Mouse (Mus musculus): ENCODE results near the gene Serpinb1b.
"Not testable (repeated sequence)": the region's sequence is repeated elsewhere in the genome, so short reads cannot be mapped to it uniquely, and the experiment has no call there.

Gene Serpinb1b

DNA sequence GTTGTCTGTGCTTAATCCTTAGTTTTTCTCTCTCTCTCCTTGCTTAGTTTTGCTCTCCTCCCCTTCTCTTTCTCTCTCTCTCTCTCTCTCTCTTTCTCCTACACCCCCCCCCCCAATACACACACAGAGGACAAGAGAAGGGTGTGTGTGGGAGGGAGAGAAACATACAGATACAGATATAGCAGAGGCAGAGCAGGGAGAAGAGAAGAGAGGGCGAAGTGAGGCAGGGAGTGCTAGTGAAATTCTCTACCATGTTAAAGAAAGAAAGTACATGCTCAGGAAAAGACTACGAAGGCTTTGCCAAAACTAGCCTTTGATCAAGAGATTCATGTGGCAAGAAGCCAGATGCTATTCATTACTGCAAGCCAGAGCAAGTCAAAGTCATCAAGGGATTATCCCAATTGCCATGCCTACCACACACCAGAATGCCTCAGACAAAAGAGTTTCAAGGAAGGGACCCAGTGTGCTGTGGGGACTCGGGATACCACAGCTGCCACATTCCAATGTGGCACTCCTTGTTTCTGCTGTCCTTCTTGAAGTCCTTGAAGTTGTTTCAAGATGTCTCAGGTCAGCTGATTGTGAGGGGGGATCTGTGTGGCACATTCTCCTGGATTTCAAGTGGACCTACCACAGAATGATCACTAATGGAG lies at the start of gene Serpinb1b:
Gene Serpinb1b (plus strand): TSS at position 520 of the 650 bp plus-strand sequence.
- no peak for DNase-seq

DNA sequence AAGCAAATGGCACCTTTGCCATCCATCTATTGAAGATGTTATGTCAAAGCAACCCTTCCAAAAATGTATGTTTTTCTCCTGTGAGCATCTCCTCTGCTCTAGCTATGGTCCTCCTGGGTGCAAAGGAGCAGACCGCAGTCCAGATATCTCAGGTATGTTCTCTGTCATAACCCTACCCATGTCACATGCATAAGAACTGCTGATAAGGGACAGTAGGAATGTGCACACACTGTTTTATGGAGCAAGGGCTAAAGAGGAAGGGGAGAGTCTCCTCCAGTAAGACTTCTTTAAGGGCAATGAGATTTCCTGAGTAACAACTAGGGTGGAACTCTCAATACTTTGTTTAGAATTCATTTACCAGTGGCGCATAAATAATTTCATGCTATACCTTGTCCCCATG lies 48.9 kb upstream of the Serpinb1b start:
- DNase-seq: not testable (repeated sequence)

DNA sequence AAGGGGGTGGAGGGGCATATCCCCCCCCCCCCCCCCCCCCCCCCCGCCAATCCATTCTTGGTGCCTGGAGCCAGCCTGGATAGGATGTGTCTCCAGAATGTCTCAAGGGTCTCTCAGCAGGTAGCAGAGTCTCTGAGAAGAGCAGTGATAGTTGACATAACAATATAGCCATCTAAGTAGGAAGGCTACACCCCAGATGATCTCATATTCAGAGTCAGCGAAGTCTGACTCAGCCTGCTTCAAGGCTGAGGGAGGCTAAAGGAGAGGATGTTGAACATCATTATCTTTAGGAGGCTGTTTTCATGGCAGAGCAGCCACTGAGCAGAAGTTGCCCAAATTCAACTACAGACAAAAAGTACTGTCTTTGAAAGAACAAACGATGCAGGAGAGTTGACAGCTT lies 48.1 kb upstream of the Serpinb1b start:
- no peak for DNase-seq

DNA sequence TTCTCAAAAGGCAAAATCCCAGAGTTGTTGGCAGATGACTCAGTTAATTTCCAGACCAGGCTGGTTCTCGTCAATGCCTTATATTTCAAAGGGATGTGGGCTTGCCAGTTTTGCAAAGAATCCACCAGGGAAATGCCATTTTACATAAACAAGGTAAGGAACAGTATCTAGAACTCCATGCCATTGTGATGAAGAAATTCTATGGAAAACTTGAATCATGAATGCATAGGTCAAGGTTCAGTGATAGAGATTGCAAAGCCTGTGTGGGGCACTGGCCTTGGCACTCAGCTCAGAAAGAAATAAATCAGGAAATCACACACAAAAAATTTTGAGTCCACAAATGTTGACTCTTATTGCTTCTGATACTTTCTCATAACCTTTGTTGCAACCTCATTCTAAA lies 42.9 kb upstream of the Serpinb1b start:
- DNase-seq: no peak

DNA sequence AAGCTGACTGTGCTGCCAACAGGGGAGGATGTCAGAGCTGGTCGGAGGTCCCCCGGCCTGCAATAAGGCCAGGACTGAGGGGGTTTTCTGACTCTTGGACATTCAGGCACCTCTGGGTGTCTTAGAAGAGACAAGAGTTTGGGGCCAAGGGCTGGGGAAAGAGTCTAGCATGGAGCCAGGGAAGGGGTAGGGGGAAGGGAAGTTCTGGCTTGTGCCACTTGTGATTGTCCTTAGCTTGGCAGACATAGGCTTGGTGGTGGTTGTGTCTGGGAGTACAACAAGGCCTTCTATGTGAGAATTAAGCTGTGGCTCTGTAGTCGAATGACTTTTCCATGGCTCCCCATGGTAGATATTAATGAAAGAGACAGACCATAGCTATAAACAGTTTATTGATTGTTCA lies 34.8 kb upstream of the Serpinb1b start:
- DNase-seq: no peak

DNA sequence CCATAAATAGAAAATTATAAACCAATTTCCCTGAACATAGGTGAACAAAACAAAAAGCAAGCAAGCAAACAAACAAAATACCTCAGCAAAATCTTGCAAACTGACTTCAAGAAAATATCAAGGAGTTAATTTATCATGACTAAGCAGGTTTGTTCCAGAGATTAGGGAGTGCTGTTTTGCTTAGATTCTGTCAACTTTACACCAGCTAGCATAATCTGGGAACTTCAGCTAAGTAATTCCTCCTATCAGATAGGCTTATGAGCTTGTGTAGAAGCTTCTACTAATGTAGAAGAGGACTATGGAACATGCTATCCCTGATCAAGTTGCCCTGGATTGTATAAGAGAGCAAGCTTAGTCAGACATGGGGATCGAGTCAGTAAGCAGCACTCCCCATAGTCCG lies 31.1 kb upstream of the Serpinb1b start:
- DNase-seq: no peak

DNA sequence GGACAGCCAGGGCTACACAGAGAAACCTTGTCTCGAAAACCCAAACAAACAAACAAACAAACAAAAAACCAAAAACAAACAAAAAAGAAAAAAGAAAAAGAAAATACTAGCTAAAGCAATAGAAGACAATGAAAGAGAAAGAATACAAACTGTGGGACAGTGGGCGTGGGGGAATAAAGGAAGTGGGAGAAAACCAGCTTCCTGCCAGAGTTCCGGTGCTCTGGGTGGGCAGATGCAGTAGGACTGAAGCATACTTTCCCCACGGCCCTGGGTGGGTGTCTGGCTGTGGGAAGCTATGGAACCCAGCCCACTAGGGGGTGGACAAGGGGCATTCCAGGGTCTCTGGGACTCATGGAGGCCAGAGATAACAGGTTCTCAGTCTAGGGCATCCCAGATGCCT lies 30.2 kb upstream of the Serpinb1b start:
- DNase-seq: no peak

DNA sequence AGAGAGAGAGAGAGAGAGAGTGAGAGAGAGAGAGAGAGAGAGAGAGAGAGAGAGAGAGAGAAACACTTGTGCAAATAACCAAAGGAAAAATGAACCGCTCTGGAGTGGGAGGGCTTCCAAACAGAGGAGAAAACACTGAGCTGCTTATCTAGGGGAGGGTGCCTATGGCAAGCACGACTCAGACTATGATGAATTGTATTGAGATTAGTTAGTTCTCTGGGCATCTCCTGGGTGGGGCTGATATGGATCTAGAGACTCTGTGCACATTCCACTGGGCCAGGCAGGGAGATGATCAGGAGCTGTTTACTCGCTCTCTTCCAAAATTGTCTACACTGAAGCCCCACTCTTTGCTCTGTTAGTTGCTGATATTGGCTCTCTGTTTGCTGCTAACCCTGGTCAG lies 26.7 kb upstream of the Serpinb1b start:
- no peak for DNase-seq

DNA sequence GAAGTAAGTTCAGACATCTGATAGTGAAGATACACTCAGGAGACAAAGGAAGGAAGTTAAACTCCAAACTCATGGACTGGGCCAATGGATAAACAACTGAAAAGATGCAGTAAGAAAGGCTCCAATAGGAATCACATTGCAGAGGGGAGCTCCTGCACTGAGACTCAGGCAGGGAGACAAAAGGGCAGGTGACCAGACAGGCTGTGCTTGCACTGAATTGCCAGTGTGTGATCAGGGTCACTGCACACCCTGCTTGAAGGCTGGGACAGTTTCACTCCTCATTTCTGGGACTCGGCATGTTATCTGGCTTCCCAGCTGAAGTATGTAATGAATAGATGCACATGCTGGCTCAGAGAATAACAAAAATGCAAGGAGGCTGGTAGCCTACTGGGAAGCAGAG lies 15.3 kb upstream of the Serpinb1b start:
- no peak for DNase-seq

DNA sequence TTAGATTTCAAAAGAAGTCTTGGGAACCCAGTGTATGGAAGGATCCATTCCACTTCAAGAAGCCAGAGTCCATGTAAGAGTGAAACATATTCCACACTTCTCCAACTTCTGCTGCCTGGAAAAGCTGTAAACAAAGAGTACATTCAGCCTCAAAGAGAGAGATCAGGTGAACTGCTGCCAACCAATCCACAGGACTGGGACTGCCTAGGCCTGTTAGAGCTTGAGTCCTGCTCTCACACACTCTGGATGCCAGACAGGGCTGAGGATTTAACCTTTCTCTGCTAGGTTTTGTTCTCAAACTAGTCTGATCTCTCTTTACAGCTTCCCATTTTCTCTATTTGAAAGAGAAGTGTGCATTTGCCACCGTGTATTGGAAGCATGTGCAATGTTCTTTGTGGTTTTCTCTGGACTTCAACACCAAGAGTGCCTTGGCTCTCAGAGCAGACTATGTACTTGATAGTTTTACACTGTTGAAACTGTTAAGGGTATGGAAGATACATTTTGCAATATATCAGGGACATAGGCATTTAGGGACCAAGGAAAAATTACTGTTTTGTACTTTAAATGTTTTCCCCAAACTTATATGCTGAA lies 10.9 kb upstream of the Serpinb1b start:
- no peak for DNase-seq

DNA sequence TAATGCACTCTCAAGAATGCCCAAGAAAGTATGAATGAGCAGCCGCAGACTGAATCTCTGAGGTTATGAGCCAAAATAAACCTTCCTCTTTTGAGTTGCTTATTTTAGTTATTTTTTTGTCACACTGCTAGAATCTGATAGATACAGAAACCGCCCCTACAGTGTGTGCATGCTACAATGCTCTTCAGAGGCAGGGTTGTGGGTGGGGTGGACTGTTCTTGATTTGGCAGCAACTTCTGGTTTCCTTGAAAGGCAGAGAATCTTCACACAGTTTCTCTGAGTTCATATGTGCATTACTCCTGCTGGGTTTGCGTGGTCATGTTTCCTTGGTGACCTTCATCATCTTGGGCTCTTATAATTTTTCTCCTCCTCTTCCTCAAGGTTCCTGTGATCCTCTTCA lies 10.2 kb upstream of the Serpinb1b start:
- DNase-seq: no peak

DNA sequence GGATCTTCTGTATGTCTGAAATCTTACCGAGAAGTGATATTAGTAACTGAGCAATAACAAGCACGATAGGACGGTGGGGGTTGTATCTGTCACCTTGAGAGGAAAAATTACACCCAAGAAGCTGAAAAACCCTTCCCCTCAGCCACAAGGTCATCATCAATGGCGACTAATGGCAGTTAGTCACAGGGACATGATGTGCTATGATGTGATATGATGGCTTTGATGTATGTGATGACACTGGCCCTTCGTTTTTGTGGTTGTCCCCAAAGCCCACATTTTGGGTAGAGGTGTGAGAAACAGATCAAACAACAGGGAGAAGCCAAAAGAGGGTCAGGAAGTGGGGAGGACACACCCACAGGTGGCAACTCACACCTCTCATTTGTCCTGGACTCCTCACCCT lies 6.6 kb upstream of the Serpinb1b start:
- DNase-seq: no peak

DNA sequence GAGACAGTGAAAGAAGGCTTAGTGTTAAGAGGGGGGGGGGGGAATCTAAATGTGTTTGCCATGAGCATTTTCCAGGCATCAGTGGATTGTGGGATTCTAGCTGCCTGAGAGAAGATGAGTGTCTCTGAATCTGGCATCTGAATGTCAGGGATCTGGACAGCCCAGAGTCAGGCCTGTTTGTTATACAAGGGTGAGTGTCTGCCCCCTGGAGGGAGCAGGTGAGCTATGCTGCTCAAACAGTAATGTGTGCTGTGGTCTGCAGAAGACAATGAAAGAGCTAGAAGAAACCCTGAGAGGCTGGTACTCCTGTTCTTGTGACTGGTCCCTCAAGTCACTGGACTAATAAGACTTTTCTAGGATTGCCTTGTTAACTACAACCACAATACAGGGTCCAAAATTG lies 4.3 kb upstream of the Serpinb1b start:
- no peak for DNase-seq

DNA sequence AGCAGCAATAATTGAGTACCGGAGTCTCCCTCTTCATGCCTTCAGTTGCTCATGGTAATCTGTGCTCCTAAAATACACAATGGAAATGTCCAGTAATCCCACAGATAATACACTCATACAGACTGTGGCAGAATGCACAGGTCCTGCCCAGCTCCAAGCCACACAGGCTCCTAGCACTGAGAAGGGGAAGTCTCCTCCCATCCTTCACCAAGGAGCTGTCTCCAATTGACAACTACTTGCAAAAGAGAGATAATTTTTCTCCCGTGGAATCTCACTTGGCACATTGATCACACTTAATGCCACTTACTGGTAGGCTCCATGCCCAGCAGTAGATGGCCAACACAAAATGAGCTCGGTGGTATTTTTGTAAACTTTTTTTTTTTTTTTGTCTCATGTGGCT lies 2.1 kb upstream of the Serpinb1b start:
- no peak for DNase-seq

DNA sequence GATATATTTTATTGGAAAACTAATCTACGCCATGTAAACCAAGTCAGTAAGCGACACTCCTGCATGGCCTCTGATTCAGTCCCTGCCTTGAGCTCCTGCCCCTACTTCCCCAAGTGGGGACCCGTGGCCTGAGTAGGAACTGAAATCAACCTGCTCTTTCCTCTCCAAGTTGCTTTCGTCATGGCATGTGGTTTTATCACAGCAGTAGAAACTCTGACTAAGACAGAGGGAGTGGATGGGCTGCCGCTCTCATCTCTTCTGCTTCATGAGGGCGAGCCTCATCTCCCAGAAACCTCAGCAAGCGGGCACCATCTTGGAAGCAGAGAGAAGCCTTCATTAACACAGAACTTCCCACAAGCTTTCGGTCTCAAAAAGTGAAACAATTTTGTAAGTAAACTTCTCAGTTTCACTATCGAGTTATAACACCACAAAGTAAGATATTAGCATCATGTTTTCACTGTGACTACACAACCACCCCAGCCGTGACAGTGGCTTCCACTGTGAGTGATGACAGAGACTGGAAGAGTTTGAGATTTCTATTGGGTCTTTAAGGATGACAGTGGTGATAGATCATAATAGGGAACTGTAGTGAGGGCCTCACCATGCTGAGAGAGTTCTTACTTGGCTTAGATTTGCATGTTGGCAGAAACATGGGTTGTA lies 1.2 kb upstream of the Serpinb1b start:
- no peak for DNase-seq

DNA sequence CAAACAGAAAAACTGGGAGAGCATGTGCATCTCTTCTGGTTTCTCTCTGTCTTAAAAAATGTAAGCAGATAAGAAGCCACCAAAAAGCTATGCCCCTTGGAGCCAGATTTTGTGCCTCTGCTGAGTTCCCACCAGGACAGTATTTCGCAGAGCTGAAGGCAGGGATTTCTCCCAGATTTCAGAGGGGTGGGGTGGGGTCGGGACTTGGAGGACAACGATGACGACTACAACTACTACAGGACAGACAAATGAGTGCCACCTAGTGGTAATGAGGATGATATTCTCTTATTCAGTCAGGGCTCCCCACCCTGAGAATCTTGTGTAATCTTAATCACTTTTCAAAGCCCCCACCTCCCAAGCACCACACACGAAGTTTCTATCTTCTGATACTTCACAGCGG lies 1.0 kb downstream of the Serpinb1b start:
- no peak for DNase-seq

DNA sequence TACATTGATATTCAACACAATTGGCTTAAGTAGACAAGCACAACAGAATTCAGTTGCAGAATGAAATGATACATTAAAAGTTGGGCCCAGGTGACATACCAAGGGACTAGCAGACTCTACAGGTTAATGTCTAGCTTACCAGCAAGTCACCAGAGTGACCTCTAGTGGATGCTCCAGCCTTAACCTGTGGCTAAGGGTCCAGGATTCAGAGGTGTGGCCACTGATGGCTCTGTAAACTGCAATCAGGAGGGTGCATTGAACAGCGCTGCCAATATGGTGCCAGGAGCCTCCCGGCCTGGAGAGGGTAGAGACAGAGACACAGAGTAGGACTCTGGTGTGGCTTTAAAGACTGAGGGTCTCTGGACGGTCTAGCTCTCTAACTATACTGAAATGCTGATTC lies 2.0 kb downstream of the Serpinb1b start:
- no peak for DNase-seq

DNA sequence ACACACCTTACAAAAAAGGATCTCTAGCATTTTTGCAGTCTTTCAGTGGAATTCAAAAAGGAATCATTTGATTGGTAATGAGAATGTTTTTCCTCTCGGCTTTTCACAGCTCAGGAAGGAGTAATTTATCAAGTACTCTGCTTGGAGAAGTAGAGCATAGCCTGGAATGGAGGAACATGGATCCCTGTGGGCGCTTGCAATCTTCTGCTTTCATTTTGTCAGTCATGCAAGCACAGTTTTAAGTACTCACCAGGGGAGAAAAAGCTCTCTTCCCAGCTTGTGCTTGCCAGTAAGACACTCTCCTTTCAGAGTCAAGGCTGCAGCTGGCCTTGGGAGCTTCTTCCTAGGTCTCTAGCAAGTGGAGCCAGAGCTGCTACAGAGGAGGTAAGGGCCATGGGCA lies 5.5 kb downstream of the Serpinb1b start:
- DNase-seq: no peak

DNA sequence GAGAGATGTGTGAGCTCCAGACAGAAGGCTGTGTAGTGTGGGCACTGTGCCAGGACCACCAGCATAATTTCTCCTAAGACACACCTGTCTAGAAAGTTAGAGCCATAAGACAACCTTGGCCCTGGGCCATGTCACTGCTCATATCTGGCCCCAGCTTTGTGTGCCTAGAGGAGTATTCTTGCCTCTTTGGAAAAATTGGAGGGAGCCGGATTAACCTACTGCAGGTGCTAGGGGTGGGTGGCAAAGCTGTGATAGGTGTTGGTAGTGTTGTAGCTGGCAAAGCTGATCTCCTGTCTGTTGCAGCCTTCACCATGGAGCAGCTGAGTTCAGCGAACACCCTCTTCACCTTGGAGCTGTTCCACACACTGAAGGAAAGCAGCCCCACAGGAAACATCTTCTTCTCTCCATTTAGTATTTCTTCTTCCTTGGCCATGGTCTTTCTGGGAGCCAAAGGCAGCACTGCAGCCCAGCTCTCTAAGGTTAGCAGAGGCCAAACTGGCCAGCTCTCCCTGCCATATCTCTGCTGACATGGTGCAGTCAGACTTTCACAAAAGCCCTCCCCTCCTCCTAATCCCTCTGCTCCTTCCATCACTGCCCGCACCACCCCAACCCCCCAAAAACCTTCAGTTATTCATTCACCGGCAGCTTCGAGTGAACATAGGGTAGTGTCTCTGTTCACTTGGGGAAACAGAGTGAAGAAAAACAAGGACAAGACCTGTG lies 6.8 kb downstream of the Serpinb1b start:
- no peak for DNase-seq

DNA sequence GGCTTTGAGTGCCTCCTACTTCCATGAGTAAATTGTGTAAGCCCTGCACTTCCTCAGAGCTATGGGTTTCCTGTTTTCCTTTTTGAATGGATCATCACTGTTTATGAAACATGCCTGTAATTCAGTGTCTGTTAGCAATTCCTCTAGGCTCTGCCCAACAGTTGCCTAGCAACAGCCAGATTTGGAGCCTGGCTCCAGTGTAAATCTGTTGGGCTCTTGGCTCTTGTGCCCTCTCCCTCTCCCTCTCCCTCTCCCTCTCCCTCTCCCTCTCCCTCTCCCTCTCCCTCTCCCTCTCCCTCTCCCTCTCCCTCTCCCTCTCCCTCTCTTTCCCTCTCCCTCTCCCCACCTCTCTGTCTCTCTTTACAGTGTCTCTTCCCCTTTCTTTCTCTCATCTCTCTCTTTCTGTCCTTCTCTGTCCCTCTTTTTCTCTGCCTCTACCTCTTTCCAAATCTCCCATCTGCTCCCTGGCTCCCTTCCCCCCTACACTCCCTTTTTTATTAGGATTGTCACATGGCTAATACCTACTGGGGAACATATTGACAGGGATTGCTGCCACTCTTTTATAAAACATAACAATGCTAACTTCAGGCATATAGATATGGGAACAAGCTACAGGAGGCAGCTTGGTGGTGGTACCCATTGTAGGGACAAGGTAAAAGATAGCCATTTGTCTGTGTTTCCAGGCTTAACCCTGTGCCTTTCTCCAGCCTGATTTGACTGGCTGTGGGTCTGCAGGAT lies 7.5 kb downstream of the Serpinb1b start:
- peak; percentile 34 for DNase-seq

DNA sequence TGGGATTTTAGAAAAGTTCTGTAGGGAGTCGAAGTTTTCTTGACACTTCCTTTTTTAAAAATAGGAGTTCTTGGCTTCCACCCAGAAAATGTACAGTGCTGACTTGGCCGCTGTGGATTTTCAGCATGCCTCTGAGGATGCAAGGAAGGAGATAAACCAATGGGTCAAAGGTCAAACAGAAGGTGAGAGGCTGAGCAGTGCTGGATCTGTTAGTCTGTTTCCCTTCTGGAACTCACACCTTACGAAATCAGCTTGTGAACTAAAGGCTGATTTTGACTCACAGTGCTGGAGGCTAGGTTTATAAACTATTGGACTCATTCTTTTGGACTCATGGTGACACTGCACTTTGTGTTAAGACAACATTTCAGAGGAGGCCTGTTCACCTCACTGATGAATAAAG lies 11.2 kb downstream of the Serpinb1b start:
- no peak for DNase-seq

DNA sequence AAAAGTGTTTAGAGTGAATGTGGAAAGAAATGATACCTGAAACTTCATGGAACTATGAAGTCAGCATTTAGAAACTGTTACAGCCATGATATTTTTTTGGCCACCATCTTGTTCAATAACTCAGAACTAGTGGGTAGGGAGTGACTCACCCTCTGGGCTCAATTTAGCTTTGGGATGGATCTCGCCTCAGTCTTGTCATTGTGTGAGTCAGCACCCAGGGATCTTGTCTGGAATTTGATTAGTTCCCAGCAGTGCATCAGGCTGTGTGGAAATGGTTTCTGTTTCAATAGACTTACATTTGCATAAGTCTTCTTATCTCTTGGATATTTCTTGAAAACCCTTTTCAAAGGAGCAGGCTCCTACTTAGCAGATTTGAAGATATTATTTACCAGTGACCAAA lies 12.2 kb downstream of the Serpinb1b start:
- no peak for DNase-seq

DNA sequence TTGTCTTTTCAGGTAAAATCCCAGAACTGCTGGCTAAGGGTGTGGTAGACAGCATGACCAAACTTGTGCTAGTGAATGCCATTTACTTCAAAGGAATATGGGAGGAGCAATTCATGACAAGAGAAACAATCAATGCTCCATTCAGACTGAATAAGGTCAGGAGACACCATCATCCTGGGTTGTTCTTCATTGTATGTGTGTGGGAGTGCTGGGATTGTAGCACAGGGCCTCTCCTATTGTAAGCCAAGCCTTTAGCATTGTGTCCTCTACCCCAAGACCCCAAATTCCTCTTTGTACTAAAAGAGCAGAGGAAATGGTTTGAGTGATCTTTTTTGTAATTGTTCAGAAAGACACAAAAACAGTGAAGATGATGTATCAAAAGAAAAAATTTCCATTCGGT lies 12.9 kb downstream of the Serpinb1b start:
- DNase-seq: no peak

Data from right cerebral cortex, postnatal 25 days (tissue).